Mouse (Mus musculus) cerebellum, adult 9-10 months (tissue): ENCODE results near the gene Gm16223.

Source experiments
- DNase-seq: peaks from one replicate; pipeline ENCODE4 v3.0.0; 2022

Gm16223 gene

GRCm38 (mm10) chr5:42067476-42068187, at the start of gene Gm16223:
TSS of gene Gm16223 (plus strand) at chr5:42067960.
- DNase-seq = no peak

DNA sequence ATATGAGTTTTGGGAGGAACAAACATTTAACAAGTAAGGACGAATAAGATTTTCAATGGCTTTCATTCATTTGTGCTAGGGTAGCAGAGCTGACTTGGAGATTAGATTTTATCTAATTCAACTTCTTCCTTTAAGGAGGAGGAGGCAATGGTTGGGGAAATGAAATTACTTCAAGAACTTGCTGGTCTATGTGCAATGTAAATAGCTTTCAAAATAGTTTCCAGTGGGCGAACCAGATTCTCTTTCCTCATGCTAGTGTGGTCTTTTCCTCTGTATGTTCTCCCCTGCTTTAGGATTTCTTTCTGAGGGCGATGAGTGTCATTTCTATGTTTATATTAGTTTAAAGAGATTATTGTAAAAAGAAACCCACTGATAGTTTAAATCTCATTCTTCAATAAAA, 45.7 kb upstream of the Gm16223 start:
- no peak for DNase-seq

- no peak for DNase-seq
Measured at GRCm38 (mm10) chr5:42023521-42023920, 44.2 kb upstream of the Gm16223 start.

DNA sequence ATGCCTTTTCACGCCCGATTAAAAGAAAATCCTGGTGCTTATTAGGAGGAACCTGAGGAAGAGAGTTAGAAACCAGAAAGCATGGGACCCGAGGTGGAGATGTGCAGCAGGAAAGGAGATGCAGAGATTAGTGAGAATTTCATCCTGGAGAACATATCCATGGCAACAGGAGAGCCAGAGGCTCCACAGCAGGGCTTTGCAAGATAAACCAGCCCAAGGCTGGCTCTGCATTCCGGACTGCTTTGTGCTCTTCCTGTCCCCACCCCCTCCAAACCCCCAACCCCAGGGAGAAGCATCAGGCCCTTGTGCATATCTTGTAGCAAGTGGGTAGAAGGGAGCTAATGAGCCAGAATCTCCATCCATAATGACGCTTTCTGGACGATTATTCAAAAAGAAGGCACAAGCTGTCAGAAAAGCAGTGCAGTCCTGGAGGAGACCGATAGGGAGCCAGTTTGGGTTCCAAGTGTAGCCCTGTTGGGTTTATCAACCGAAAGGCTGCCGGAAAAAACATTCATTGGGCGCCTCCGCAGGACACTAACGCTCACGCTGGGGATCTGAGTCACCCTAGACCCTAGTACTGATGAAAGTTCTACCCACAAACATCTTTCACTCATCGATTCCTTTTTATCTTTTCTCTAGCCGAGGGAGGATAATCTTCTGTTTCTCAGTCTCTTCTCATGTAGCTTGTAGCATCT, 31.2 kb upstream of the Gm16223 start:
- no peak for DNase-seq

DNA sequence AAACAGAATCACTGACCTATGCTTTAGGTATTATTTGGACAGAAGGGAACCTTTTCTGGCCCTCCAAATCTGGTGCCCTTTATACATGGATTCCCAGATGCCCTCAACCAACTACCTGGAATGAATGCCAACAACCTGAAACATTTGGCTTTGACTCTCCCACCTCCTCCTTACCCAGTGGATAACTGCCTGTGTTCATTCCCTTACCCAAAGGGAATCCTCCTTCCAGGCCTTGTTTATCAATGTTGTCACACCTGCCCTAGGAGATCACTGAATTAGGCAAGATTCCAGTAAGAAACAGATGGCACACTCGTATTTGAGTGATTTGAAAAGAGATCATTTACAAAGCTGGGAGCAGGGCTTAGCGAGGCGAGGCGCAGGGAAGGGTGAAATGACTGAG, 13.1 kb upstream of the Gm16223 start:
- peak; percentile 95 for DNase-seq

GRCm38 (mm10) chr5:42055151-42055550, 12.6 kb upstream of the Gm16223 start:
- DNase-seq = peak; percentile 85

DNA sequence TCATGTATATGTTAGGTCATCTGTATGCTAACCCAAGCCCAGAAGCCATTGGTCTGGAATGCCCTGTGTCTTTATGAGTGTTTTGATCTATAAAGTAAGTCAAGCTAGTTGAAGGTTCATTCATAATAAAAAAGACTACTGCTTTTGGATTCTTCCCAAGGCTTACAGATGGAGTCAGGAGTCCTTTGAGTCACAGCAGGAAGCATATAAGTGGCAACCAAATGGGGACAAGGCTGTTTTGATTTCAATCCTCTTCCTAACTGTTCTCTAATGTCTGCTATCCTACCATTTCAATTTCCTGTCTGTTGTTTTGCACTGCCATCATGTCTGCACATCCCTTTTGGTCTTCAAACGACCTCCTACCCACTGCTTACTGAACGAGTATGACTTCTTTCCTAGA, 2.7 kb upstream of the Gm16223 start:
- DNase-seq = peak; percentile 36

- no peak for DNase-seq
Measured at GRCm38 (mm10) chr5:42067075-42067474, 685 bp upstream of the Gm16223 start.

- DNase-seq = no peak
Measured at GRCm38 (mm10) chr5:42068188-42068579, 424 bp downstream of the Gm16223 start.

- DNase-seq = no peak
Measured at GRCm38 (mm10) chr5:42116586-42117346, 49.0 kb downstream of the Gm16223 start.

- DNase-seq = no peak
Measured at GRCm38 (mm10) chr5:42125562-42125961, 57.8 kb downstream of the Gm16223 start.

DNA sequence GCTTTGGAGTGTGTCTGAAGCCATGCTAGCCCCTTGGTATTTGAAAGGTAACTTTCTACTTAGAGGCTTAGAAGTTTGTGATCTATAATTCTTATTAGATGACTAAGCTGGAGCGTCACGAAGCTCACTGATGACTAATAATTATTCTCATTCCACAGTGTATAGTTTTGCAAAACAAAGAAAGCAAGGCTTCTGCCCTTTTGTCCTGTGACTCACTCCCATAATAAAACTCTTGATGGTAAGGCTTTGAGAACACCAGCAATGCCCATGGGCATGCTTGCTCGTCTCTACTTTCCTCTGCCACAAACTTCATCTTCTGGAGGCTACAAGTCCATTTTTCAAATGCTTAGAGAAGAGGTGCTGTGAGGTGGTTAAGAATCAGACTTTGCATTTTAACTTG, 87.9 kb downstream of the Gm16223 start:
- no peak for DNase-seq

DNA sequence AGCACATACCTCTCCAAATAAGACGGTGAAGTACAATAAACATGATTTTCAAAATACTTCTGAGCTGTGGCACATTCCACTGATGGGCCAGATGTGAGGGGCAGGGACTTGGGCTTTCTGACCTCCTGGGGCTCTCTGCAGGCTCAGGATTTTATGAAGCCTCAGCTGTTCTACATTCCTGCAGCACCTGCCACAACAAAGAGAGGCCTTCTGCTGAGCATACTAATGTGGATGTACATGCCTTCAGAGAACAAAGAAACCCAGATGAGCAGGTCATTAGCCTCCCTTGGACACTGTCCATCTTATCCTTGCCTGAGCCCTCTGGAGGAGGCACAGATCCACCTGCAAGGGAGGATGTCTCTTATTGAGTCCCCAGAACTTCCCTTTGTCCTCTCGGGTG, 97.0 kb downstream of the Gm16223 start:
- no peak for DNase-seq

DNA sequence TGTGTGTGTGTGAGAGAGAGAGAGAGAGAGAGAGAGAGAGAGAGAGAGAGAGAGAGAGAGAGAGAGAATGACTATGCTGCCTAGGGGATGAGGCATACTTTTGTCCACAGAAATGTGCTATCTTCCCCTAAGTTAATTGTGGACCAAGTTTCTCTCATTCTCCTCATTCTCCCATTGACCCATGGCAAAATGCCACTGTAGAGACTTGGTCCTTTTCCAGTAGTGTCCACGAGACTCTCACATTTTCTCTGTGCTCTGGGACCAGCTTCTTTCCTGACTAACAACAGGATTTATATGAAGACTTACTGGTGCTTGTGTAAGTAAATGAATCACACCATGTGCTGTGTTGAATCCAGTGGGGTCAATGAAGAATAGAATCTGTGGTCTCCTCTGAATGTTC, 98.6 kb downstream of the Gm16223 start:
- DNase-seq = no peak

- DNase-seq = no peak
Measured at GRCm38 (mm10) chr5:42168071-42168470, 100.3 kb downstream of the Gm16223 start.

DNA sequence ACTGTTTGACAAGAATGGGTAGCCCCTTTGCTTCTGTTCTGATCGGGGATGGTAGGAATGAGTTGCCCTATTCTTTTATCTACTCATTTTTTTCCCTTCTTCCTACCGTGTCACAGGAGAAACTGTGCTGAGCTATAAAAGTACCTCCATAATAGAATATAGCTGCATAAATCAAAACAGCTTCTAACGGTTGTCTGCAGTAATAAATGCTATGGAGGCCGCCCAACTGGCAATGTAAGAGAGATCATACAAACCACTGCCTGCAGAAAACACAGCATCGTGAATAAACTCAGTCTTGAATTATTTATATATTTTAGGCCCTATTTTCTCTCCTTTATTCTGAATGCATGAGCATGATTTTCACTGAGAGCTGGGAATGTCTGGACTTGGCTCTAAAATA, 101.0 kb downstream of the Gm16223 start:
- DNase-seq = no peak

DNA sequence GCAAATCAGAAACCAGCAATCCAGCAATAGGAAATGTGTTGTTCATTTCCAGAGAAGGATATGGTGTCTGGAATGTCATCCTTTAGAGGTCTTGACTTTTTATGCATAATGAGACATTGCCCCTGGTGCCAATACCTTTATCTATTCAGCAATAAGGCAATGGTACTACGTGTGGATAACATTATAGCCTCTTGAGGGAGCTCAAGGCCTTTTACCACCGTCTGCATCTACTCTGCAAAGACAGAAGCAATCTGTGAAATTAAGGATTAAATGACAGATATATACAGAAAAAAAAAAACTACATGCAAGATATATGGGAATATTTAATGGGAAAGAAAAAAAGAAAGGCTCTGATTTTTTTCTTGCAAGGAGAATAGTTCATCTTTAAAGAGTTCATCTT, 106.3 kb downstream of the Gm16223 start:
- DNase-seq = no peak

DNA sequence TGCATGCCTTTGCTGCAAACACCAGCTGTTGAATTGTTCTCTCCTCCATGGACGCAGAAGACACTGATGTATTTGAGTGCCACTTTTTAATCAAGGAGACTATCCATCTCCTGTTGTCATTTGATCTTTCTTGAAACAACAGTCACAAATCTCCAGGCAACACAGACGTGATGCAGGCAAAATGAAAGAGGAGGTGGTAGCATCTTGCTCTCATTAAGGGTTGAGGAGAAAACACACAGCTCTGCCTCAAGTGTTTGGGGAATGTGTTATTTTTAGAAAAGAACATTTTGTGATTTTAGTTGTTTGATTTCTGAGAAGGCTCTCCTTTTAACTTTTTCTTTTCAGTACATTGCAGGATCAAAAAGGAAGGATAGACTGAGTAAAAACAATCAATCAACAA, 107.7 kb downstream of the Gm16223 start:
- no peak for DNase-seq

GRCm38 (mm10) chr5:42198493-42198892, 130.7 kb downstream of the Gm16223 start:
- DNase-seq = no peak

- peak; percentile 26 for DNase-seq
Measured at GRCm38 (mm10) chr5:42207456-42208122, 139.8 kb downstream of the Gm16223 start.

- DNase-seq = no peak
Measured at GRCm38 (mm10) chr5:42211554-42212338, 144.0 kb downstream of the Gm16223 start.

DNA sequence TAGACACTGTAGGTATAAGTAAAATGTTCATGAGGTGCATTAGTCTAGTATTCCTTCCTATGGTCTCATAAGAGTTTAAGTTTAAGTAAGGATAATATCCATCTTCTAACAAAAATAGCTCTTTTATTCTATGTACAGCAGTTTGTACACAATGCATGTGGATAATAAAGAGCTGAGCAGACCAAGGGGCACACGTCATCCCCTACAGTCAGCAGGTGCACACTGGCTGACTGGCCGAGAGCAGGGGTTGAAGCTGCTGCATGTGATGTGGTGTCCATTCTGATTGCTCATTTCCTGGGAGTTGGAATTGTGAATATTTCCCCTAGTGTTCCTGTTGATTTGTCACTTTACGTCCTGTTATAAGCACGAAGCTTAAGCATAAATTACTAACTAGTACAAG, 144.6 kb downstream of the Gm16223 start:
- no peak for DNase-seq

DNA sequence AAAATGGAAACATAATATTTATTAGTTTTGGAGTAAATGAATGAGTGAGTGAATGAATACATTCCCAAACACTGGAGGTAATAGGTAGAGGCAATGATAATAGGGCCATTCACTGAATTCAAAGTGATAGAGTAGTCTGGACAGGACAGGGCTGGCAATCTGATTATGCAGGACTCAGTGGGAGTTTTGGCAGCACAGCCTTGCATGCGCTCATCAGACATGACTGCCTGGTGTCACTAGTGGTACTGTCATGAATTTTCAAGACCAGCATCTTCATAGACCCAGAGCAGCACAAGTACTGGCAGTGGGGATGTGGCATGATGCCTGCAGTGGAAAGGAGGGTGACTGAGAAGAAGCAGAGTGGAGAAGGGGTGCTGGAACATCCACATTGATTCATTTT, 157.1 kb downstream of the Gm16223 start:
- DNase-seq = no peak
